ENCODE assay signal across 8 mouse cellular contexts in the genomic region with DNA sequence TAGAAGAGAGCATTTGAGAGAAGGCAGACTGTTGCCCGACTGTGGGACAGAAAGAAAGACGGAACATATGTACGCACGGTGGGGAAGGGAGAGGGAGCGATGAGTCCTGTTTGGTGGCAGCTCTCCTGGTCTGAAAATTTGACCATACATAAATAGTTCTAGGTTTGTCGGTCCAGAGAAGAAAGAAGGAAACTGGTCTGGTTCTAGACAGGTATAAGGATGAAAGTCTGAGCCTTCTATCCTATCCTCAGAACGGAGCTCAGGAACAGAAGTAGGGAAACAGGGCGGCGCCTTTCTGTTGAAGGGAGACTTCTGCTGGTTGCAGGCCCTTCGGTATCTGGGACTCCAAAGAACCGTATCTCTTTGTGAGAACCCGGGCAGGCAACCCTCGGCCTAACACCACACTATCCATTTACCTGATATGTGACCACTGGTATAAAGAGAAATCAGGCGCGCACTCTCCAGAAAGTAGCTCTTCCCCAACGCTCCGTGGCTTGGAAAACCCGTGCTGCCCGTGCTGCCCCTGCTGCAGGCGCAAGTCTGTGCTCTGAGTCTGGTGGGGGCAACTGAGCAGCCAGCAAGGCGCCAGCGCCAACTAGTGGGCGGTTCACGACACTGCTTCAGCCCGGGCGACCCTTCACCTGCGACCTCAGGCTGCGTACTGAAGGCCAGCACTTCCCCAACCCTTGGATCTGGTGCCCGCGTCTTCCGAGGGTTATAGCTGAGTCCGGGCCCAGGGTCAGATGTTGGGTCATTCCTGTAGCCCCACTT. TPM values are rescaled to one million over a fixed set of nuclear protein-coding genes. Genes with fewer than 3 reads are reported as not detected.
A peak's percentile ranks its signal among the peaks of the same experiment; 100 is the strongest.
DNase-seq lines count a peak whose midpoint lies in the region; ATAC-seq and TF ChIP-seq lines count a peak whose summit lies in the region.

No protein-coding gene starts in this region.

- peak; percentile 69 for TF ChIP-seq CTCF in heart, postnatal 0 days (IDR thresholded peaks at IDR 0.05; ENCODE audit: low read depth)
- peak; percentile 90 for TF ChIP-seq CTCF in lung, postnatal 0 days (IDR thresholded peaks at IDR 0.05)

- H3K27ac ChIP-seq in embryonic facial prominence, embryonic 14.5 days (replicated peaks; ENCODE audit: low read depth, low read length): no peak overlapping the region
- H3K27ac ChIP-seq in heart, postnatal 0 days (ENCODE audit: low read depth): no peak overlapping the region
- H3K27ac ChIP-seq in lung, postnatal 0 days (ENCODE audit: low read length): no peak overlapping the region

- no peak for TF ChIP-seq EP300 in heart, postnatal 0 days (IDR thresholded peaks at IDR 0.05; ENCODE audit: low read depth)
- no peak for TF ChIP-seq EP300 in lung, postnatal 0 days (IDR thresholded peaks at IDR 0.05)

- peaks cover 20% of the 10 kb centered on the region for H3K4me1 ChIP-seq in embryonic facial prominence, embryonic 14.5 days (ENCODE audit: control insufficient read depth, insufficient read depth, low read length)
- no peaks in the 10 kb centered on the region for H3K4me1 ChIP-seq in heart, postnatal 0 days (ENCODE audit: control insufficient read depth, insufficient read depth)
- H3K4me1 ChIP-seq in lung, postnatal 0 days (ENCODE audit: insufficient read depth, low read depth, low read length): no peaks in the 10 kb centered on the region

- peak; percentile 79 to 84 for DNase-seq in CD8-positive naive resting alpha-beta T cell, adult 2 months (ENCODE audit: low read depth in 2 of 2, low spot score in 2 of 2)
- peak; percentile 68 for DNase-seq in adrenal gland, postnatal 25 days
- DNase-seq in embryonic facial prominence, embryonic 14.5 days (ENCODE audit: low spot score): peak; percentile 65
- peak; percentile 37 for DNase-seq in heart, postnatal 0 days (ENCODE audit: low spot score)
- peak; percentile 10 to 30 for DNase-seq in layer of hippocampus, adult 8-10 months (ENCODE audit: low spot score in 2 of 2)
- peak; percentile 59 for DNase-seq in lung, postnatal 0 days (ENCODE audit: low spot score)
- peak; percentile 18 to 21 for DNase-seq in right cerebral cortex, postnatal 36 days (ENCODE audit: low spot score in 2 of 2)
- DNase-seq in yolk sac, embryonic 10.5 days (ENCODE audit: low spot score): peak; percentile 80

- H3K4me2 ChIP-seq in embryonic facial prominence, embryonic 14.5 days (ENCODE audit: low read depth, low read length): peak overlapping the region; percentile 15; the same call in 1 of the 2 replicates
- H3K4me2 ChIP-seq in heart, postnatal 0 days (ENCODE audit: low read depth, low read length): no peak overlapping the region
- H3K4me2 ChIP-seq in lung, postnatal 0 days (replicated peaks; ENCODE audit: low read depth, low read length): no peak overlapping the region

- peaks cover 89% of the 10 kb centered on the region for H3K27me3 ChIP-seq in embryonic facial prominence, embryonic 14.5 days (replicated peaks; ENCODE audit: control insufficient read depth, insufficient read depth, low read length)
- peaks cover 100% of the 10 kb centered on the region for H3K27me3 ChIP-seq in heart, postnatal 0 days (ENCODE audit: control insufficient read depth, insufficient read depth, low read length)
- peaks cover 81% of the 10 kb centered on the region for H3K27me3 ChIP-seq in lung, postnatal 0 days (replicated peaks; ENCODE audit: insufficient read depth, low read length)

- ATAC-seq in embryonic facial prominence, embryonic 14.5 days (ENCODE audit: low read depth): 0 out of 2 replicates have a peak, but pooled peaks have one; percentile 34
- peak; percentile 47; the same call in 1 of the 2 replicates for ATAC-seq in heart, postnatal 0 days (ENCODE audit: insufficient read depth, low read depth)
- peak; percentile 50 for ATAC-seq in lung, postnatal 0 days

- no peaks in the 10 kb centered on the region for H3K36me3 ChIP-seq in embryonic facial prominence, embryonic 14.5 days (ENCODE audit: control insufficient read depth, insufficient read depth, low read length)
- no peaks in the 10 kb centered on the region for H3K36me3 ChIP-seq in heart, postnatal 0 days (replicated peaks; ENCODE audit: control insufficient read depth, insufficient read depth, low read length)
- no peaks in the 10 kb centered on the region for H3K36me3 ChIP-seq in lung, postnatal 0 days (ENCODE audit: insufficient read depth, low read length)

- 7% methylated on average over 32 of the region's 32 CpGs for WGBS in embryonic facial prominence, embryonic 14.5 days
- WGBS in heart, postnatal 0 days: 8% methylated on average over 32 of the region's 32 CpGs
- WGBS in lung, postnatal 0 days: 8% methylated on average over 32 of the region's 32 CpGs

- H3K4me3 ChIP-seq in embryonic facial prominence, embryonic 14.5 days (ENCODE audit: low read depth, low read length): no peak overlapping the region
- no peak overlapping the region for H3K4me3 ChIP-seq in heart, postnatal 0 days (ENCODE audit: low read depth, low read length)
- H3K4me3 ChIP-seq in lung, postnatal 0 days (ENCODE audit: low read depth, low read length): no peak overlapping the region

- no peak overlapping the region for H3K9ac ChIP-seq in embryonic facial prominence, embryonic 14.5 days (ENCODE audit: low read depth, low read length)
- no peak overlapping the region for H3K9ac ChIP-seq in heart, postnatal 0 days (replicated peaks; ENCODE audit: low read depth, low read length)
- no peak overlapping the region for H3K9ac ChIP-seq in lung, postnatal 0 days (replicated peaks; ENCODE audit: low read depth)

- H3K9me3 ChIP-seq in embryonic facial prominence, embryonic 14.5 days (ENCODE audit: control insufficient read depth, low read length): no peaks in the 10 kb centered on the region
- no peaks in the 10 kb centered on the region for H3K9me3 ChIP-seq in heart, postnatal 0 days (replicated peaks; ENCODE audit: control insufficient read depth, low read length)
- no peaks in the 10 kb centered on the region for H3K9me3 ChIP-seq in lung, postnatal 0 days (ENCODE audit: low read length)

RNA-seq across cellular contexts. Expression of a gene that starts 29.8 kb away (rescaled TPM):
- total RNA-seq in adrenal gland, postnatal 25 days (2021): 1.0 and 1.7 TPM in 2 replicates
- 2.3 and 2.4 TPM in 2 replicates for polyA plus RNA-seq in embryonic facial prominence, embryonic 14.5 days (2014; fragmentation: Nextera tagmentation; extraction: Ambion mirVana)
- 0.11 and 0.15 TPM in 2 replicates for total RNA-seq in heart, postnatal 0 days (2014; rRNA removed; ENCODE audit: low replicate concordance)
- 0.04 and 0.07 TPM in 2 replicates for polyA plus RNA-seq in heart, postnatal 0 days (2015; fragmentation: Nextera tagmentation; extraction: Ambion mirVana)
- under 1 TPM in 2 of 4 experiments, not detected in 2; 0.78 to 0.89 TPM for total RNA-seq in layer of hippocampus, adult 8-10 months (2022)
- 0.13 and 0.18 TPM in 2 replicates for polyA plus RNA-seq in lung, postnatal 0 days (2015; fragmentation: Nextera tagmentation; extraction: Ambion mirVana)

Comparison
In these comparisons a context has a peak if more than half of its experiments do, and no peak if none do; other contexts are left out.
1. DNase-seq: peak in every context shown above with its lines; median percentile 82 in CD8-positive naive resting alpha-beta T cell, adult 2 months; 80 in yolk sac, embryonic 10.5 days; 68 in adrenal gland, postnatal 25 days; 65 in embryonic facial prominence, embryonic 14.5 days; 59 in lung, postnatal 0 days; 37 in heart, postnatal 0 days; 20 in layer of hippocampus, adult 8-10 months; 20 in right cerebral cortex, postnatal 36 days.